ENCODE assay signal across 13 mouse cellular contexts in the genomic region with DNA sequence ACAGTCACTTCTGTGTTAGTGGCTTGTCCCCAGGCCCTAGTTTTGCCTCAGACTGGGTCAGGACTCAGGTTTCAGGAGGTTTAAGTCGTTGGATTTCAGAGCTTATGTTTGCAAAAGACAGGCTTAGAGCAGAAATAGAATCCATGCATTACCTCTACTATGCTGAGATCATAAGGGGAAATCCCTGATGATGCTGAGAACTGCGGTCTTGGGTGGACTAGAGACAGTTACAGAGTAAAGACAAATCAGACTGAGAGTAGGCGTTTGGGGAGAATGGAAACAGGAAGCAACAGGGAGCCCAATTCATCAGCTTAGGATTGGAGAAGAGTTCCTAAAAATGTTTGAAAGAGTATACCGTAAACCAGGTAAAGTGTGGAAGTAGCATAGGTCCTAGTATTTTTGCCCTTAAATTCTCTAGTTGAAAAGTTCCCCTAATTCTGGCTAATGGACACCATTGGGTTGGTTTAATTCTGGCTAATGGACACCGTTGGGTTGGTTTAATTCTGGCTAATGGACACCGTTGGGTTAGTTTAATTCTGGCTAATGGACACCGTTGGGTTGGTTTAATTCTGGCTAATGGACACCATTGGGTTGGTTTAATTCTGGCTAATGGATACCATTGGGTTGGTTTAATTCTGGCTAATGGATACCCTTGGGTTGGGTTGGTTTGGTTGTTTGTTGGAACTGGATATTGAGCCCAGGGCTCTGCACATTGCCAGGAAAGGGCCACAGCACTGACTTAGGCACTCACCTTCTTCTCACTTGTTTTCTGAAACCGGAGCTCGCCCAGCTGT. TPM values are rescaled to one million over a fixed set of nuclear protein-coding genes. Genes with fewer than 3 reads are reported as not detected.
"Had no signal": no experiment of that assay in that cellular context is flagged by ENCODE, and none has a peak within 500 bp of the region (broad histone marks: within the 10 kb centered on the region; RNA-seq: fewer than 3 reads in every experiment).

No protein-coding gene starts in this region.

- ATAC-seq: intestine, embryonic 15.5 days; midbrain, embryonic 15.5 days had no signal

- DNase-seq: layer of hippocampus, adult 9-11 months; lung, adult 18-20 months; lung, postnatal 4 days; thymus, adult 18-20 months; thymus, postnatal 14 days had no signal

RNA-seq across cellular contexts. Expression of gene Adprhl1, which starts 39.9 kb away (rescaled TPM):
- total RNA-seq: monocyte, adult 5-6 weeks; neutrophil, adult 5-6 weeks had no signal
- polyA plus RNA-seq: kidney, embryonic 14.5 days; liver, adult 2 months; liver, embryonic 14.5 days; midbrain, embryonic 11.5 days; midbrain, embryonic 15.5 days had no signal
